Mouse (Mus musculus) neural tube, postnatal 0 days (tissue): ENCODE measurements around the gene Cdk5. TPM values are rescaled to one million over a fixed set of nuclear protein-coding genes. Genes with fewer than 3 reads are reported as not detected.

Experiments used
- polyA plus RNA-seq: library from polyadenylated mRNA; unstranded; fragments of >200 nt; fragmentation: Nextera tagmentation; extraction: Ambion mirVana; gene quantifications from 2 replicates; pipeline ENCODE4 v1.2.1, GENCODE M21; 2015

Gene Cdk5
- 168 and 174 TPM in 2 replicates for polyA plus RNA-seq

DNA sequence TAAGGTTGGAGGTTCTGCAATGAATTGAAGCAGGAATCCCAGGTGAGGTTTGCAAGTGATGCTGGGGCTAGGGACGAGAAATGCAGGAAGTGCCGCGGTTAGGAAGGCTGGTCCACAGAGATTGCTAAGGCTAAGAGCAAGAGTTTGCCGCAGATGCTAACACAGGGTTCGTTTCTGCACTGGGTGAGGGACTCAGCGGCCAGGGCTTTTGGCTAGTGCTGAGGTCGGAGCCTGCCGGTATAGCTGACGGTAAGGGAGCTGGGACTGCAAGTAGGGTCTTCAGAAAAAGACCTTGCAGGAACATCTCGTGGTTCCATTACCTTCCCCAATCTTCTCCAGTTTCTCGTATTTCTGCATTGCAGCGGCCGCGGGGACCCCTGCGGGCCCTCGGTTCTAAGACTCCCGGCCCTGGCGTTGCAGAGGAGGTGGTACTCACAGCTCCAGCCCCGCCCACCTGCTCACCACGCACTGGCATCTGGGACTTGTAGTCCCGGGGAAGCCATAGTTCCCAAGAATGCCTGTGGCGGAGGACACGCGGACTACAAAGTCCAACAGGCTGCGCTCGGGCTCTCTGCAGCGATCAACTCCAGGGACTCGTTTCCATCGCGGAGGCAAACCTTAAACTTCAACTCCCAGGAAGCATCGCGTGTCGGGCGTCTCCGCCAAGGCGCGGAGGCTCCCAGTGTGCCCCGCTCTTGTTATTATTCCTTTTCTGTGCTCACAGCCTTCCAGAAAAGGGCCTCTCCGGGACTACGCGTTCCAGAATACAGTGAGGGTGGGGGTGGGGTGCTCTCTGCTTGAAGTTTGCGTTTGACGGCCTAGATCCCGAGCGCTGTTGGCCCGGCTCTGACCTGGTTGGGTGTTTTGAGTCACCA is at the start of gene Cdk5, which contains the start of gene Slc4a2:
Gene Cdk5, minus strand, starts transcription at position 402 of the 875 bp plus-strand sequence.
Gene Slc4a2, plus strand, starts transcription at position 709 of the 875 bp plus-strand sequence.

DNA sequence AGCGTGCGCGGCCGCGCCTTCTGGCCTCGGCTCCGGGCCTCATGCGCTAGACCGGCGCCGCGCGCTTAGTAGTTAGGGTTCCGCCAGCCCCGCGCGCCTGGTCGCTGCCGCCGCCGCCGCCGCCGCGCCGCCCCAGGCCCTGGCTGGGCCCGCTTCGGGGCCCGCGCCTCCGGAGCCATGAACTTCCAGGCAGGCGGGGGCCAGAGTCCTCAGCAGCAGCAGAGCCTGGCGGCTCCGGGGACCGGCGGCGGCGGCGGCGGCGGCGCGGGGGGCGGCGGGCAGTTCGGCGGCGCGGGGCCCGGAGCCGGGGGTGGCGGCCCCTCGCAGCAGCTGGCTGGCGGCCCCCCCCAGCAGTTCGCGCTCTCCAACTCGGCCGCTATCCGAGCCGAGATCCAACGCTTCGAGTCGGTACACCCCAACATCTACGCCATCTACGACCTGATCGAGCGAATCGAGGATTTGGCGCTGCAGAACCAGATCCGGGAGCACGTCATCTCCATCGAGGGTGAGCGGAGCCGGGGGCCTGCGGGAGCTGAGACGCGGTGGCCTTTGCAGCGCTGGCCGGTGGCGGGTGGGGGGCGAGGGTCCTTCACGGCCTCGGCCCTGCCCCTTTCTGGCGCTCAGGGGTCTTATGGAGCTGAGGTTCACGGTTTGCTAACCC is 28.8 kb upstream of the Cdk5 start, which contains the start of gene Agap3:
Gene Agap3, plus strand, starts transcription at position 148 of the 661 bp plus-strand sequence.

DNA sequence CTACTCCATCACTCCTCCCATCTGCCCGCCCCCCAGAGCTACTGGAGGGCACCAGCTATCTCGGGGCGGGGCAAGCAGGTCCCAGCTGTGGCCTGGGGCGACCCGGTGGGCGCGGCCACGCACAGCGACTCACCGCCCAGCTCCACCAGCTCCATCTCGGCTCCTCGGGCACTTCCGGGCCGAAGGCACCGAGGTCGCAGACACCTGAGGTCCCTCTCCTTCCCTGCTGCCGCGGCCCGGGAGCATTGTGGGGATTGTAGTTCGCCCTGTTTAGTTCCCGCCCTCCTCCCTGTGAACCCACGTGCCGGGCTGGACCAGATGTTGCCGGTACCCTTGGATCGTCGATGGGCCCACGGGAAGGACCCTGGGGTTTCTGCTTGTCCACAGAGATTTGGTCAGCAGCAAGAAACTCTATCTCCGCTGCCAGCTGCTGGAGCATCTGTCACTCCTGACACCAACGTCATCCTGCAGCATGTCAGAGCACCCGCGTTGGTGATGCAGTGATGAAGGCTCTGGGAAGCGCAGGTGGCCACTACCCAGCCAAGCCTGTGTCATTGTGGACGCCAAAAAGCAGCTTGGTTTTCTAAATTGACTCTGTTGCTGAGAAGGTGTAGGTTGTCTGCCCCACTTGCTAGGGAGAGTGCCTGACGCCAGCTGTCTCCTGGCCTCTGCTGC is 24.4 kb upstream of the Cdk5 start, which contains the start of gene Tmub1:
Gene Tmub1, minus strand, starts transcription at position 231 of the 675 bp plus-strand sequence.

DNA sequence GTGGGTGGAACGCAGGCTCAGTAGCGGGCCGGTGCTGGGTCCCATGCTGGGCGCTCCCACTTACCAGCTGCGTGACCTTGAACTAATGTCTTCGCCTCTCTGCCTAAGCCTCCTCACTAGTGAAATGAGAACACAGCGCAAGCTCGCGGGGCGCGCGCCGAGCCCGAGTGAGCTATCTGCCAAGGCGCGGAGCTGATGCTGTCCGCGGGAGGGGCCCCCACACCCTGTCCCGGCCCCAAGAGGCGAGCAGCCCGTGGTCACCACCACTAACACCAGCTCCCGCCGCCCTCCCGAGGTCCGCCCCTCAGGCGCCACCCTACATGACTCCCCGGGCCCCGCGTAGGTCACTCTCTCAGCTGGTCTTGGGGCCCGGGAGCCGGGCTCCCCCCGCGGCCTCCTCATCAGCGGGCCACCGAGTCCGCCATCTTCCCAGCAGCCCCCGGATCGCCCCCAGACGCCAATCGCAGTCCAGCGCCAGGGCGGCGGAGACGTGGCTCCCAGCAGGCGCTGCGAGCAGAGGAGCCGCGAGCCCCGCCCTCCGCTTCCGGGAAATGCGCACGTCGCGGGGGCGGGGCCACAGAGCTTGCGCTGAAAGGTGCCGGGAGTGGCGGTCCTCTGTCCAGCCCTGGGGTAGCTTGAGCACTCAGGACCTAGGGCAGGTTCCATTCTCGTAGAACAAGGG is 21.6 kb upstream of the Cdk5 start, which contains the start of gene Fastk:
Gene Fastk, minus strand, starts transcription at position 542 of the 682 bp plus-strand sequence.

DNA sequence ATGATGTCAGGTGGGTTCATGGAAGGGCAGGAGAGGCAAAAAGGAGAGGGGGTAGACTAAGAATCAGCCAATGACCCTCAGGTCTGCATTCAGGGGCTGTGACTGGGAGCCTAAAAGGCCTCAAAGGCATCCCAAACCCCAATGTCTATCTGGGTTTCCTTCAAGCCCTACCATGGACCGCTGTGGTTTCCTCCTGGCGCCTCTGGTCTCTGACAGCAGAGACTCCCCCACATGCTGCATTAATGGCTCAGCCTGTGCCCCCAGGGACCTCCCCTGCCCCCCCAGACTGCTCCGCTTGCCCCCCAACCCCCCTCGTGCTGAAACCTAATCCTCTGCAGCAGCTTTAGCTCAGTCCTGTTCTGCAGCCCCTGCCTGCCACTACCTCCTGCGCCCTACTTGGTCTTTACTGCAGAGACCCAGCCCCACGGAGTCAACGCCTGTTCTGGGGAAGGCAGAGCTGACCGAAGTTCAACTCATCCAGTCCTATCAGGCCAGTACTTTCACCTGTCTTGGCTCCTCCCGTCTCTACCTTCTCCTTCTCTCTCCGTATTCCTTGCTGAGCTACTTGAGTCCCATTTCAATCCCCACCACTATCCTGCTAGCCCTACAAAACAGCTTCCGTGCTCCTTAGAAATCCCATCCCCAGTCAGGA is 10.2 kb downstream of the Cdk5 start, which contains the start of gene Asic3:
Gene Asic3, plus strand, starts transcription at position 351 of the 652 bp plus-strand sequence.

DNA sequence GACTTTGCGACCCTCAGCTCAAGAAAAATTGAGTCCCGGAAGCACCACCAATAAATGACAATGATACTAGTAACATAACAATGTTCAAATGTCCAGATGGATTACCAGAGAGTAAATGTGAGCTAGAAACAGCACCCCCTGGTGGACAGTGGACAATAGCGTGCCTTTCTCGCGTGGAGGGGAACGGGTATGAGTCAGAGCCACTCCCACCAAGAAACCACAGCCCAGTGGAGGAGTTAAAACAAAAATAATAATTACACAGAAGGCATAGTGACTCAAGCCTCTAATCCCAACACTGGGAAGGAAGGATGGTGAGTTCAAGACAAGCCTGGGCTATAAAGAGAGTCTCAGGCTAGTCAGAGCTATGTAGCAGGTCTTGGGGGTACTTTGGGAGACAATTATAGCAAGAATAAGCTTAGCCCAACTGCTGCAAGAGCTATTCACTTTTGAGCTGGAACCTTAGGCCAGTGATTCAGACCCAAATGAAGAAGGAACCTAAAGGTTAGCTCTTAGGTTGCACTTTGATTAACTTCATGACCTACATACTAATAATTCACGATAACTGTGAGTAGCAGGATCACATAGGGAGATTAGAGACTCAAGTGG is 29.8 kb downstream of the Cdk5 start, which contains the start of gene Abcb8:
Gene Abcb8, plus strand, starts transcription at position 272 of the 606 bp plus-strand sequence.

DNA sequence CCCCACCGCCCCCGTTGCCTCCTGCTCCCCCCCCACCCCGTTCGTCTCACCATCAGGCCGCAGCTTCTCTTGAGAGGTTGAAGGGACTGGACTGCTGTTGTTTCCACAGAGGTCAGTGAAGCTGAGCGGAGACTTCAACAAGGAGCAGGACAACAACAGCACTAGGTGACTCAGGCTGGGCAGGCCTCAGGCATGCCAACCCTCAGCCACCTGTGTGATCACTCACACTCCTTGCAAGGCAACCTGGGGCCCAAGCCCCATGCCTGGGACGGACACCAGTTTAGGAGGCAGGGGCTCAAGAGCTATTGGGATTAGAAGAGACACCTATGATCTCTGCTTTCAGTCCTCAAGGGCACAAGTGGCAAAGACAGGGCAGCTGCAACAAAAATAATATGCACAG is 31.5 kb downstream of the Cdk5 start, which contains the start of gene Atg9b:
Gene Atg9b, minus strand, starts transcription at position 280 of the 400 bp plus-strand sequence.

Other genes with a start within 250 kb of the Cdk5 start
- gene Kcnh2, start 71.9 kb downstream of the Cdk5 start, polyA plus RNA-seq: 17.4 TPM in 2 replicates
- gene Nos3, start 58.7 kb downstream of the Cdk5 start, polyA plus RNA-seq: 7.6 and 9.1 TPM in 2 replicates
- gene Atg9b, start 31.4 kb downstream of the Cdk5 start, polyA plus RNA-seq: 7.9 and 8.3 TPM in 2 replicates
- gene Abcb8, start 29.9 kb downstream of the Cdk5 start, polyA plus RNA-seq: 42.9 and 49.7 TPM in 2 replicates
- gene Asic3, start 10.1 kb downstream of the Cdk5 start, polyA plus RNA-seq: 0.39 and 1.7 TPM in 2 replicates
- gene Slc4a2, start 307 bp upstream of the Cdk5 start, polyA plus RNA-seq: 13.8 and 15.3 TPM in 2 replicates
- gene Fastk, start 21.8 kb upstream of the Cdk5 start, polyA plus RNA-seq: 94.2 and 114 TPM in 2 replicates
- gene Tmub1, start 24.3 kb upstream of the Cdk5 start, polyA plus RNA-seq: 50.6 and 57.4 TPM in 2 replicates
- 156 and 161 TPM in 2 replicates for gene Agap3, start 28.6 kb upstream of the Cdk5 start, polyA plus RNA-seq
- 10.1 and 10.9 TPM in 2 replicates for gene Gbx1, start 103.7 kb upstream of the Cdk5 start, polyA plus RNA-seq
- 0.13 and 0.36 TPM in 2 replicates for gene Asb10, start 117.4 kb upstream of the Cdk5 start, polyA plus RNA-seq
- gene 4931409K22Rik, start 133.3 kb upstream of the Cdk5 start, polyA plus RNA-seq: 0.08 and 0.13 TPM in 2 replicates
- gene Abcf2, start 153.9 kb upstream of the Cdk5 start, polyA plus RNA-seq: 62.4 and 65.5 TPM in 2 replicates
- gene Chpf2, start 163.2 kb upstream of the Cdk5 start, polyA plus RNA-seq: 22.6 and 26.3 TPM in 2 replicates
- gene Smarcd3, start 200.9 kb upstream of the Cdk5 start, polyA plus RNA-seq: 160 and 164 TPM in 2 replicates